Mouse (Mus musculus): ENCODE results near the gene Zfp866. TPM values are rescaled to one million over a fixed set of nuclear protein-coding genes. Genes with fewer than 3 reads are reported as not detected.

The Zfp866 gene
- polyA plus RNA-seq, 1 experiment = 41.1 TPM

DNA sequence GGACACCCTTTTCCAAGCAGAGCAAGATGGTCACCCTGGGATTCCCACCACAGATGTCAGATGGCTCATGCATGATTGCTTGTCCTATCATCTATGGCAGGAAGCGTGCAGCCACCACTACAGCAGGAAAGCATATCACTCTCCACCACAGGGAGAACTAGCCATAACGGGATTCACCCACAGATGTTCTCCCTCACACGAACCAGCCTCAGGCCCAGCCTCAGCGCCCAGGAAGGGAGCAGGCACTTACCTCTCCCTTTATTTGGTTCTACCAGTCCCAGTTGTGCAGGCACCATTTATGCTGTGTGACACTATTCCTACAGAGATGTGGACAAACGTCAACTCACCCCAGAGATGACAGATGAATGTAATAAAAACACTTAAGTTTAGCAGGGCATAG is 1.9 kb downstream of the Zfp866 start:
- no peak overlapping the region; the same call in 1 of the 2 replicates for H3K27ac ChIP-seq (ENCODE audit: insufficient read depth, low read length)
- no peak overlapping the region for H3K4me3 ChIP-seq (ENCODE audit: low read depth, low read length)
- TF ChIP-seq CTCF (IDR thresholded peaks at IDR 0.05; ENCODE audit: low read depth, low read length) (no peak), POLR2A (IDR thresholded peaks at IDR 0.05; ENCODE audit: insufficient read depth, low read length) (no peak), EP300 (IDR thresholded peaks at IDR 0.05; ENCODE audit: insufficient read depth, low read depth, low read length) (no peak)

DNA sequence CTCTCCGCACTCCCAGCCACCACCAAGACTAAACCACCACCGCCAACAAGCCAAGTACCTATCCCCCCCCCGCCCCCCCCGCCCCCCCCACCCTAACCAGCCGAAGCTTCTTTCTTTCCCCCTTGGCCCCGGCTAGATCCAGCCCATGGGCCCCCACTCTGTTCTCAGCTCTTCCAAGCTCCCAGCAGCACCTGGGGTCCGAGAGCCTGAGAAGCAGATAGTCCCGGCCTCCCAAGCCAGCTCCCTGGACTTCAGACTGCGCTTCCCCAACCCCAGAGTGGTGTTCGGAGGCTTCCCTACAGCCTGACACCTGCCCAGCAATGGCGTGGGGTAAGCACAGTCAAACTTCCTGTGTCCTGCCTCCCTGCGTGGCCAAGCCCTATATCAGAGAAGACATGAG is 13.9 kb downstream of the Zfp866 start:
- Histone ChIP-seq H3K36me3 (ENCODE audit: control insufficient read depth, insufficient read depth, low read length, poor library complexity, severe bottlenecking) (peaks cover 3% of the 10 kb centered on the region; the same call in 1 of the 2 replicates), H3K4me1 (ENCODE audit: control insufficient read depth, insufficient read depth, low read length) (no peaks in the 10 kb centered on the region), H3K27ac (ENCODE audit: insufficient read depth, low read length) (no peak overlapping the region), H3K9me3 (replicated peaks; ENCODE audit: control insufficient read depth, insufficient read depth, low read length, poor library complexity, severe bottlenecking) (no peaks in the 10 kb centered on the region), H3K4me3 (ENCODE audit: low read depth, low read length) (peak overlapping the region; percentile 49), H3K9ac (ENCODE audit: low read depth, poor library complexity, severe bottlenecking) (peak overlapping the region; percentile 69), H3K27me3 (ENCODE audit: control insufficient read depth, insufficient read depth, low read length, poor library complexity, severe bottlenecking) (no peaks in the 10 kb centered on the region)
- no peak for TF ChIP-seq CTCF (IDR thresholded peaks at IDR 0.05; ENCODE audit: low read depth, low read length)

More for the DNA sequence above, 1.9 kb downstream of the Zfp866 start:
- H3K9me3 ChIP-seq (replicated peaks; ENCODE audit: control insufficient read depth, insufficient read depth, low read length, poor library complexity, severe bottlenecking) = no peaks in the 10 kb centered on the region
- H3K4me1 ChIP-seq (ENCODE audit: control insufficient read depth, insufficient read depth, low read length) = no peaks in the 10 kb centered on the region
- peaks cover 9% of the 10 kb centered on the region for H3K36me3 ChIP-seq (ENCODE audit: control insufficient read depth, insufficient read depth, low read length, poor library complexity, severe bottlenecking)
- H3K9ac ChIP-seq (ENCODE audit: low read depth, poor library complexity, severe bottlenecking) = no peak overlapping the region
- no peaks in the 10 kb centered on the region for H3K27me3 ChIP-seq (ENCODE audit: control insufficient read depth, insufficient read depth, low read length, poor library complexity, severe bottlenecking)

DNA sequence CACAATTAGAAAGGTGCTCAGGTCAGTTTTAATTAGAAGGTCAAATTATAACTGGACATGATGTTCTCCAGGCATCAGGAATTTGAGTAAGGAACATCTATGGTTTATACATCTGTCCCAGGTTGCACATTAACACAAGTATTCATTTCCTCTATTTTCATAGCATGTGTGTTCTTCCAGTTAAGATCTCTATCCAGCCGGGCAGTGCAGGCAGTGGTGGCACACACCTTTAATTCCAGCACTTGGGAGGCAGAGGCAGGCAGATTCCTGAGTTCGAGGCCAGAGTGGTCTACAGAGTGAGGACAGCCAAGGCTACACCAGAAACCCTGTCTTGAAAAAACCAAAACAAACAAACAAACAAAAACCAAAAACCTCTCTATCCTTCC is 15.8 kb downstream of the Zfp866 start:
- peaks cover 7% of the 10 kb centered on the region; the same call in 1 of the 2 replicates for H3K36me3 ChIP-seq (ENCODE audit: control insufficient read depth, insufficient read depth, low read length, poor library complexity, severe bottlenecking)
- TF ChIP-seq POLR2A (IDR thresholded peaks at IDR 0.05; ENCODE audit: insufficient read depth, low read length) (no peak), CTCF (IDR thresholded peaks at IDR 0.05; ENCODE audit: low read depth, low read length) (no peak), EP300 (IDR thresholded peaks at IDR 0.05; ENCODE audit: insufficient read depth, low read depth, low read length) (no peak)
- no peaks in the 10 kb centered on the region for H3K27me3 ChIP-seq (ENCODE audit: control insufficient read depth, insufficient read depth, low read length, poor library complexity, severe bottlenecking)
- H3K4me1 ChIP-seq (ENCODE audit: control insufficient read depth, insufficient read depth, low read length) = no peaks in the 10 kb centered on the region
- peak overlapping the region; percentile 26; the same call in 1 of the 2 replicates for H3K4me3 ChIP-seq (ENCODE audit: low read depth, low read length)
- 0 out of 2 replicates have a peak overlapping the region, but pooled peaks have one; percentile 19 for H3K9ac ChIP-seq (ENCODE audit: low read depth, poor library complexity, severe bottlenecking)
- H3K9me3 ChIP-seq (replicated peaks; ENCODE audit: control insufficient read depth, insufficient read depth, low read length, poor library complexity, severe bottlenecking) = no peaks in the 10 kb centered on the region
- peak overlapping the region; percentile 43; the same call in 1 of the 2 replicates for H3K27ac ChIP-seq (ENCODE audit: insufficient read depth, low read length)

DNA sequence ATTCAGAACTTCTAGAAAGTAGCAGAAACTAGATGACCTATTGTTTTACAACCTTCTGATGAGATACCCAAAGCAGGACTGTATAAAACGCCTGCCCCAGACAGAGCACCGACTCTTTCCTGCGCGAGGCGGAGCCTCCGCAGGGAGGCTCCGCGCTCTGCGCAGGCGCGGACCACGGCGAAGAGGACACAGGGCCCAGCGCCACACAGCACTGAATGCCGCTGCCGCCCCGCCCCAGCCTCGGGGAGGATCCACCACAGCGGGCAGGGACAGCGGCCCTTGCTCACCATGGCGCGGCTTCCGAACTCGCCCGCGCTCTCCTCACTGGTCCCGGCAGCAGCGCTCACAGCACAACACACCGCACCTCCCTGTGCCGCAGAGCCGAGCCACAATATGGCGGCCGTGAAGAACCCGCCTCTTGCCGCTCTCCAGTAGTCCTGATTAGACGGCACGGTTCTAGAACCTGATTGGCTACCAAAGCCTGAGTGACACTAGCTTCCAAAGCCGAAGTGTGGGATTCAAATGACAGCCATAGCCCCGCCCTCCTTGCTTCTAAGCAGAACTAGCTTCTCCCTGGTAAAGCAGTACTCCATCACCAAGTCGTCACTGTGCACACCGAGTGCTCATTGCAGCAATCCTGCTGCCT is 16.4 kb downstream of the Zfp866 start, which contains the start of gene Gm20422:
TSS of gene Gm20422 (minus strand) at position 384 of the 646 bp plus-strand sequence.
- Histone ChIP-seq H3K27ac (ENCODE audit: insufficient read depth, low read length) (peak within 1 kb of the TSS; percentile 92), H3K4me1 (ENCODE audit: control insufficient read depth, insufficient read depth, low read length) (no peaks in the 10 kb centered on the region), H3K27me3 (ENCODE audit: control insufficient read depth, insufficient read depth, low read length, poor library complexity, severe bottlenecking) (no peaks in the 10 kb centered on the region), H3K9ac (ENCODE audit: low read depth, poor library complexity, severe bottlenecking) (peak within 1 kb of the TSS; percentile 81), H3K4me3 (ENCODE audit: low read depth, low read length) (peak within 1 kb of the TSS; percentile 91), H3K9me3 (replicated peaks; ENCODE audit: control insufficient read depth, insufficient read depth, low read length, poor library complexity, severe bottlenecking) (no peaks in the 10 kb centered on the region), H3K36me3 (ENCODE audit: control insufficient read depth, insufficient read depth, low read length, poor library complexity, severe bottlenecking) (peaks cover 8% of the 10 kb centered on the region)
- peak; percentile 74 for TF ChIP-seq POLR2A (IDR thresholded peaks at IDR 0.05; ENCODE audit: insufficient read depth, low read length)
- TF ChIP-seq EP300 (IDR thresholded peaks at IDR 0.05; ENCODE audit: insufficient read depth, low read depth, low read length) = no peak

- Histone ChIP-seq H3K4me1 (ENCODE audit: control insufficient read depth, insufficient read depth, low read length) (no peaks in the 10 kb centered on the region), H3K27me3 (ENCODE audit: control insufficient read depth, insufficient read depth, low read length, poor library complexity, severe bottlenecking) (no peaks in the 10 kb centered on the region), H3K27ac (ENCODE audit: insufficient read depth, low read length) (no peak overlapping the region), H3K9me3 (replicated peaks; ENCODE audit: control insufficient read depth, insufficient read depth, low read length, poor library complexity, severe bottlenecking) (no peaks in the 10 kb centered on the region), H3K9ac (ENCODE audit: low read depth, poor library complexity, severe bottlenecking) (no peak overlapping the region), H3K4me3 (ENCODE audit: low read depth, low read length) (no peak overlapping the region), H3K36me3 (ENCODE audit: control insufficient read depth, insufficient read depth, low read length, poor library complexity, severe bottlenecking) (peaks cover 29% of the 10 kb centered on the region)
- TF ChIP-seq EP300 (IDR thresholded peaks at IDR 0.05; ENCODE audit: insufficient read depth, low read depth, low read length) (no peak), POLR2A (IDR thresholded peaks at IDR 0.05; ENCODE audit: insufficient read depth, low read length) (no peak), CTCF (IDR thresholded peaks at IDR 0.05; ENCODE audit: low read depth, low read length) (no peak)
Measured at GRCm38 (mm10) chr8:69772106-69772505, 18.9 kb downstream of the Zfp866 start.

DNA sequence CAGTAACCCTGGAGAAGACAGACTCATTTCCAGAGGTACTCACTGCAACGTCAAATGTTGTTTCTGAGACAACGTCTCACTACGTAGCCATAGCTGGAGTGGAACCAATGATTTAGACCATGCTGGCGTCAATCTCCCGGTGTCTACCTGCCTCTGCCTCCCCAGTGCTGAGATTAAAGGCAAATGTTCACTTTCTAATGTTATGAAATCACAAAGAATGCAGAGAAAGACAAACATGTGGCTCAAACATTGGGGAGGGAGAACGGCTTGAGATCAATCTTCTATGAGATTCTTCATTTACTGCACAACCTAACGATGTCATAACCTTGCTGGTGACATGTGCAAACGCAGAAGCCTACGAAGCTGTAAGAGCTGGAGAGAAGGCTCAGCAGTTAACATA is 19.8 kb downstream of the Zfp866 start:
- H3K36me3 ChIP-seq (ENCODE audit: control insufficient read depth, insufficient read depth, low read length, poor library complexity, severe bottlenecking) = peaks cover 37% of the 10 kb centered on the region

More for the DNA sequence above, 19.8 kb downstream of the Zfp866 start:
- H3K4me1 ChIP-seq (ENCODE audit: control insufficient read depth, insufficient read depth, low read length) = no peaks in the 10 kb centered on the region
- 0 out of 2 replicates have a peak, but pooled peaks cover 3% of the 10 kb centered on the region for H3K9me3 ChIP-seq (replicated peaks; ENCODE audit: control insufficient read depth, insufficient read depth, low read length, poor library complexity, severe bottlenecking)
- H3K4me3 ChIP-seq (ENCODE audit: low read depth, low read length) = no peak overlapping the region
- no peak overlapping the region for H3K9ac ChIP-seq (ENCODE audit: low read depth, poor library complexity, severe bottlenecking)
- H3K27ac ChIP-seq (ENCODE audit: insufficient read depth, low read length) = no peak overlapping the region
- no peaks in the 10 kb centered on the region for H3K27me3 ChIP-seq (ENCODE audit: control insufficient read depth, insufficient read depth, low read length, poor library complexity, severe bottlenecking)
- no peak for TF ChIP-seq POLR2A (IDR thresholded peaks at IDR 0.05; ENCODE audit: insufficient read depth, low read length)
- no peak for TF ChIP-seq EP300 (IDR thresholded peaks at IDR 0.05; ENCODE audit: insufficient read depth, low read depth, low read length)
- TF ChIP-seq CTCF (IDR thresholded peaks at IDR 0.05; ENCODE audit: low read depth, low read length) = no peak

All from ES-Bruce4 (cell line).